Mouse (Mus musculus) lung, postnatal 0 days (tissue): ENCODE data around the gene Podn.

Experiments
- CTCF ChIP-seq: IDR thresholded peaks from 2 replicates; pipeline ENCODE4 v1.5.1; 2016; ENCODE audit warnings: antibody characterized with exemption, mild to moderate bottlenecking
- EP300 ChIP-seq: IDR thresholded peaks from 2 replicates; pipeline ENCODE4 v1.6.1; 2016; ENCODE audit warnings: antibody characterized with exemption, mild to moderate bottlenecking, control low read depth

- no peak for TF ChIP-seq EP300
- TF ChIP-seq CTCF: no peak
These were observed 99.7 kb downstream of the Podn start for GRCm38 (mm10) chr4:107996418-107996986.
